Mouse (Mus musculus) retina, postnatal 7 days (tissue): ENCODE measurements at regions not wholly inside any gene's neighbourhood (a gene's known extent, or its start where the extent isn't known, plus 50 kb on each side); places are given as distances from the start of the nearest gene placed in this dataset.

Experiments
- DNase-seq: peaks from one replicate; pipeline ENCODE4 v3.0.0-alpha.2; 2012; ENCODE audit warnings: low read depth, low spot score

- DNase-seq: no peak
These were observed 482.0 kb downstream of the Plekhb2 start for GRCm38 (mm10) chr1:35331602-35332339.

- no peak for DNase-seq
These were observed 482.5 kb downstream of the Plekhb2 start for GRCm38 (mm10) chr1:35332340-35332684.

- DNase-seq: no peak
These were observed 487.9 kb downstream of the Plekhb2 start for GRCm38 (mm10) chr1:35337647-35338046.

GRCm38 (mm10) chr1:35338184-35338583 is 488.4 kb downstream of the Plekhb2 start:
- DNase-seq: no peak

GRCm38 (mm10) chr1:35344539-35344938 is 494.8 kb downstream of the Plekhb2 start:
- DNase-seq: no peak

GRCm38 (mm10) chr1:35348294-35348693 is 498.5 kb downstream of the Plekhb2 start:
- no peak for DNase-seq

GRCm38 (mm10) chr1:35358981-35359380 is 509.2 kb downstream of the Plekhb2 start:
- no peak for DNase-seq

- no peak for DNase-seq
These were observed 511.7 kb downstream of the Plekhb2 start for GRCm38 (mm10) chr1:35361465-35361864.

- no peak for DNase-seq
These were observed 513.1 kb downstream of the Plekhb2 start for GRCm38 (mm10) chr1:35362836-35363235.

- no peak for DNase-seq
These were observed 516.8 kb downstream of the Plekhb2 start for GRCm38 (mm10) chr1:35366559-35366958.

- no peak for DNase-seq
These were observed 523.0 kb downstream of the Plekhb2 start for GRCm38 (mm10) chr1:35372751-35373150.

GRCm38 (mm10) chr1:35380633-35381385 is 531.0 kb downstream of the Plekhb2 start:
- no peak for DNase-seq

GRCm38 (mm10) chr1:35385430-35385829 is 535.7 kb downstream of the Plekhb2 start:
- DNase-seq: peak; percentile 35

GRCm38 (mm10) chr1:35388181-35388580 is 538.4 kb downstream of the Plekhb2 start:
- peak; percentile 9 for DNase-seq

GRCm38 (mm10) chr1:35390371-35390770 is 540.6 kb downstream of the Plekhb2 start:
- no peak for DNase-seq

- no peak for DNase-seq
These were observed 541.2 kb downstream of the Plekhb2 start for GRCm38 (mm10) chr1:35390858-35391586.

GRCm38 (mm10) chr1:35393550-35394118 is 543.9 kb downstream of the Plekhb2 start:
- no peak for DNase-seq

- DNase-seq: no peak
These were observed 551.0 kb downstream of the Plekhb2 start for GRCm38 (mm10) chr1:35400674-35401359.

GRCm38 (mm10) chr1:35402995-35403394 is 553.2 kb downstream of the Plekhb2 start:
- DNase-seq: no peak

GRCm38 (mm10) chr1:35405418-35405817 is 555.6 kb downstream of the Plekhb2 start:
- no peak for DNase-seq

GRCm38 (mm10) chr1:35415646-35416045 is 565.9 kb downstream of the Plekhb2 start:
- no peak for DNase-seq
